Mouse (Mus musculus): ENCODE data around the gene Znfx1. TPM values are rescaled to one million over a fixed set of nuclear protein-coding genes. Genes with fewer than 3 reads are reported as not detected.

The Znfx1 gene
- total and polyA plus RNA-seq, 2 experiments from 2014 or later: 4.9 to 31.6 TPM

DNA sequence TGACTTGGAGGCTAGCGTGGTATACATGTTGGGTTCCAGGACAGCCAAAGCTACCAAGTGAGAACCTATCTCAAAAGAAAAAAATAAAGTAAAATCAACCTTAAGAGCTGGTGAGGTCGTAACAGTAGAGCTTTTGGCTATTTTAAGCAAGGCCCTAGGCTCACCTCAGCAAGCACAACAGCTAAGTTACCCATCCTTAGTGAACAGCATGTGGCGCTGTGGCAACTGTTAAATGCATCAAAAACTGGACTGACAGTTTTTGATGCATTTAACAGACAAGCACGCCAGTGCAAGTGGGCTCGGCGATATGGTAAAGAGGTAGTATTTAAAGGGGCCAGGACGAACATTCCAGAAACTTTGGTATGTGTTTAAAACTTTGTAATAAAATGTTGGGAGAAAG, 72.0 kb downstream of the Znfx1 start:
- 79% methylated on average over 7 of the region's 7 CpGs for WGBS

More for the DNA sequence above, 72.0 kb downstream of the Znfx1 start:
- no peak for ATAC-seq
- DNase-seq (ENCODE audit: low spot score): no peak
- H3K36me3 ChIP-seq (ENCODE audit: insufficient read depth, low read length): no peaks in the 10 kb centered on the region
- no peak for TF ChIP-seq CTCF (IDR thresholded peaks at IDR 0.05; ENCODE audit: low read depth)
- H3K9ac ChIP-seq (replicated peaks; ENCODE audit: low read length): no peak overlapping the region
- H3K9me3 ChIP-seq (ENCODE audit: low read length): no peaks in the 10 kb centered on the region
- H3K27ac ChIP-seq: no peak overlapping the region
- H3K4me2 ChIP-seq (ENCODE audit: low read depth, low read length): no peak overlapping the region
- no peaks in the 10 kb centered on the region for H3K27me3 ChIP-seq (ENCODE audit: insufficient read depth, low read length)
- H3K4me3 ChIP-seq (ENCODE audit: low read length): no peak overlapping the region
- H3K4me1 ChIP-seq (ENCODE audit: insufficient read depth, low read length): peaks cover 11% of the 10 kb centered on the region; the same call in 1 of the 2 replicates

Other genes with a start within 250 kb of the Znfx1 start
- 66.1 and 78.7 TPM in 2 replicates for gene Cse1l, start 157.0 kb downstream of the Znfx1 start, total RNA-seq (2014; rRNA removed)
- 68.1 and 71.2 TPM in 2 replicates for gene Cse1l, start 157.0 kb downstream of the Znfx1 start, polyA plus RNA-seq (2015; fragmentation: Nextera tagmentation; extraction: Ambion mirVana)
- 28.8 and 37.9 TPM in 2 replicates for gene Stau1, start 66.7 kb downstream of the Znfx1 start, total RNA-seq (2014; rRNA removed)
- 81.3 and 86.0 TPM in 2 replicates for gene Stau1, start 66.7 kb downstream of the Znfx1 start, polyA plus RNA-seq (2015; fragmentation: Nextera tagmentation; extraction: Ambion mirVana)
- 27.5 and 29.4 TPM in 2 replicates for gene Ddx27, start 47.8 kb downstream of the Znfx1 start, total RNA-seq (2014; rRNA removed)
- gene Ddx27, start 47.8 kb downstream of the Znfx1 start, polyA plus RNA-seq (2015; fragmentation: Nextera tagmentation; extraction: Ambion mirVana): 36.7 and 38.3 TPM in 2 replicates
- 21.5 and 33.6 TPM in 2 replicates for gene Kcnb1, start 127.1 kb upstream of the Znfx1 start, total RNA-seq (2014; rRNA removed)
- gene Kcnb1, start 127.1 kb upstream of the Znfx1 start, polyA plus RNA-seq (2015; fragmentation: Nextera tagmentation; extraction: Ambion mirVana): 4.0 and 5.1 TPM in 2 replicates
- gene Ptgis, start 177.6 kb upstream of the Znfx1 start, total RNA-seq (2014; rRNA removed): 3.2 and 7.7 TPM in 2 replicates
- gene Ptgis, start 177.6 kb upstream of the Znfx1 start, polyA plus RNA-seq (2015; fragmentation: Nextera tagmentation; extraction: Ambion mirVana): 4.1 and 4.4 TPM in 2 replicates